Mouse (Mus musculus): Measurements from ENCODE around the gene Il22ra1. TPM values are rescaled to one million over a fixed set of nuclear protein-coding genes. Genes with fewer than 3 reads are reported as not detected.

The Il22ra1 gene
- total RNA-seq, 2 experiments from 2014 or later, result 0.42 to 0.70 TPM

Other genes with a start within 250 kb of the Il22ra1 start
- gene Stpg1, start 233.4 kb upstream of the Il22ra1 start, total RNA-seq (2021), result 1 to 10 TPM in 1 of 2 experiments, under 1 TPM in 1; 0.81 to 1.1 TPM
- gene Nipal3, start 233.1 kb upstream of the Il22ra1 start, total RNA-seq (2021), result 100 to 1,000 TPM; 111 to 118 TPM
- gene Grhl3, start 154.5 kb upstream of the Il22ra1 start, total RNA-seq (2021), result 1 to 10 TPM in 1 of 2 experiments, under 1 TPM in 1; 0.95 to 1.4 TPM
- under 1 TPM; 0.35 to 0.40 TPM for gene Ifnlr1, start 41.9 kb upstream of the Il22ra1 start, total RNA-seq (2021)
- 1 to 10 TPM; 2.0 to 2.1 TPM for gene Myom3, start 31.5 kb downstream of the Il22ra1 start, total RNA-seq (2021)
- 10 to 100 TPM; 71.0 to 77.4 TPM for gene Srsf10, start 127.6 kb downstream of the Il22ra1 start, total RNA-seq (2021)
- gene Pnrc2, start 145.7 kb downstream of the Il22ra1 start, total RNA-seq (2021), result 10 to 100 TPM; 48.8 to 49.7 TPM
- under 1 TPM in 1 of 2 experiments, not detected in 1; 0.09 TPM for gene Cnr2, start 167.2 kb downstream of the Il22ra1 start, total RNA-seq (2021)
- gene Fuca1, start 192.6 kb downstream of the Il22ra1 start, total RNA-seq (2021), result 10 to 100 TPM; 34.0 to 39.0 TPM
- 10 to 100 TPM; 28.3 to 30.9 TPM for gene Hmgcl, start 218.3 kb downstream of the Il22ra1 start, total RNA-seq (2021)
- 10 to 100 TPM; 26.2 to 31.6 TPM for gene Gale, start 235.6 kb downstream of the Il22ra1 start, total RNA-seq (2021)
- 10 to 100 TPM; 82.2 to 91.6 TPM for gene Lypla2, start 244.5 kb downstream of the Il22ra1 start, total RNA-seq (2021)